Mouse (Mus musculus): Measurements from ENCODE around the gene Pttg1ip. TPM values are rescaled to one million over a fixed set of nuclear protein-coding genes. Genes with fewer than 3 reads are reported as not detected.

Pttg1ip gene
- total RNA-seq, 2 experiments from 2014 or later = 71.6 to 82.0 TPM

GRCm38 (mm10) chr10:77634452-77635231 lies 53.1 kb downstream of the Pttg1ip start:
- no peak for DNase-seq (ENCODE audit: low spot score in 2 of 2)

- DNase-seq (ENCODE audit: low spot score in 2 of 2) = no peak
These were observed 54.9 kb downstream of the Pttg1ip start for GRCm38 (mm10) chr10:77636234-77636922.

GRCm38 (mm10) chr10:77638956-77639355 lies 57.4 kb downstream of the Pttg1ip start:
- no peak for DNase-seq (ENCODE audit: low spot score in 2 of 2)

- DNase-seq (ENCODE audit: low spot score in 2 of 2) = no peak
These were observed 61.6 kb downstream of the Pttg1ip start for GRCm38 (mm10) chr10:77643160-77643559.

GRCm38 (mm10) chr10:77645571-77645970 lies 64.1 kb downstream of the Pttg1ip start:
- DNase-seq (ENCODE audit: low spot score in 2 of 2) = no peak

GRCm38 (mm10) chr10:77647461-77647860 lies 65.9 kb downstream of the Pttg1ip start:
- DNase-seq (ENCODE audit: low spot score in 2 of 2) = no peak

- DNase-seq (ENCODE audit: low spot score in 2 of 2) = no peak
These were observed 66.4 kb downstream of the Pttg1ip start for GRCm38 (mm10) chr10:77647901-77648300.

Small RNA genes within 50 kb of the gene (microRNA-seq; reads per million reads assigned to microRNA genes)
- gene Mir1930 = 10.6 to 36.0 reads per million in 2 experiments

Other genes starting within 250 kb of the Pttg1ip start
- gene Adarb1, start 163.4 kb upstream of the Pttg1ip start, total RNA-seq (2021) = 10 to 100 TPM; 72.1 to 77.3 TPM
- 10 to 100 TPM; 36.5 to 39.7 TPM for gene Fam207a, start 65.9 kb upstream of the Pttg1ip start, total RNA-seq (2021)
- 1 to 10 TPM; 3.5 to 3.8 TPM for gene Itgb2, start 51.5 kb upstream of the Pttg1ip start, total RNA-seq (2021)
- 100 to 1,000 TPM; 129 to 156 TPM for gene Sumo3, start 24.4 kb downstream of the Pttg1ip start, total RNA-seq (2021)
- 10 to 100 TPM; 17.9 to 34.8 TPM for gene Gm49325, start 24.5 kb downstream of the Pttg1ip start, total RNA-seq (2021)
- gene Ube2g2, start 40.6 kb downstream of the Pttg1ip start, total RNA-seq (2021) = 10 to 100 TPM; 46.6 to 54.3 TPM
- gene Tspear, start 104.8 kb downstream of the Pttg1ip start, total RNA-seq (2021) = not detected
- gene Gm19402, start 109.0 kb downstream of the Pttg1ip start, total RNA-seq (2021) = not detected
- gene Gm9508, start 115.5 kb downstream of the Pttg1ip start, total RNA-seq (2021) = not detected
- not detected for gene Gm10272, start 124.9 kb downstream of the Pttg1ip start, total RNA-seq (2021)
- not detected for gene Gm10024, start 129.7 kb downstream of the Pttg1ip start, total RNA-seq (2021)
- gene Gm10142, start 134.1 kb downstream of the Pttg1ip start, total RNA-seq (2021) = not detected
- not detected for gene Krtap12-1, start 138.9 kb downstream of the Pttg1ip start, total RNA-seq (2021)
- gene Gm10100, start 144.8 kb downstream of the Pttg1ip start, total RNA-seq (2021) = not detected
- gene Gm18596, start 160.9 kb downstream of the Pttg1ip start, total RNA-seq (2021) = not detected
- not detected for gene Gm9736, start 169.6 kb downstream of the Pttg1ip start, total RNA-seq (2021)
- gene Gm3233, start 178.0 kb downstream of the Pttg1ip start, total RNA-seq (2021) = not detected
- gene Gm3238, start 189.6 kb downstream of the Pttg1ip start, total RNA-seq (2021) = not detected
- gene Gm7138, start 195.2 kb downstream of the Pttg1ip start, total RNA-seq (2021) = not detected
- gene Gm3250, start 200.8 kb downstream of the Pttg1ip start, total RNA-seq (2021) = not detected
- not detected for gene Gm7137, start 206.5 kb downstream of the Pttg1ip start, total RNA-seq (2021)
- gene Gm9639, start 213.4 kb downstream of the Pttg1ip start, total RNA-seq (2021) = not detected
- not detected for gene Gm19668, start 217.4 kb downstream of the Pttg1ip start, total RNA-seq (2021)
- not detected for gene Gm9507, start 230.1 kb downstream of the Pttg1ip start, total RNA-seq (2021)
- gene Gm2696, start 233.0 kb downstream of the Pttg1ip start, total RNA-seq (2021) = not detected
- gene Krtap10-4, start 245.4 kb downstream of the Pttg1ip start, total RNA-seq (2021) = not detected

All from layer of hippocampus, postnatal 10 days (tissue).